Mouse (Mus musculus) right cerebral cortex, postnatal 10 days (tissue): ENCODE data around the gene Btbd7.

Experiments
- DNase-seq, 2 experiments: peaks; one replicate each; pipeline ENCODE4 v3.0.0; 2021; ENCODE audit warnings: low spot score in 2 of 2

Gene Btbd7

DNA sequence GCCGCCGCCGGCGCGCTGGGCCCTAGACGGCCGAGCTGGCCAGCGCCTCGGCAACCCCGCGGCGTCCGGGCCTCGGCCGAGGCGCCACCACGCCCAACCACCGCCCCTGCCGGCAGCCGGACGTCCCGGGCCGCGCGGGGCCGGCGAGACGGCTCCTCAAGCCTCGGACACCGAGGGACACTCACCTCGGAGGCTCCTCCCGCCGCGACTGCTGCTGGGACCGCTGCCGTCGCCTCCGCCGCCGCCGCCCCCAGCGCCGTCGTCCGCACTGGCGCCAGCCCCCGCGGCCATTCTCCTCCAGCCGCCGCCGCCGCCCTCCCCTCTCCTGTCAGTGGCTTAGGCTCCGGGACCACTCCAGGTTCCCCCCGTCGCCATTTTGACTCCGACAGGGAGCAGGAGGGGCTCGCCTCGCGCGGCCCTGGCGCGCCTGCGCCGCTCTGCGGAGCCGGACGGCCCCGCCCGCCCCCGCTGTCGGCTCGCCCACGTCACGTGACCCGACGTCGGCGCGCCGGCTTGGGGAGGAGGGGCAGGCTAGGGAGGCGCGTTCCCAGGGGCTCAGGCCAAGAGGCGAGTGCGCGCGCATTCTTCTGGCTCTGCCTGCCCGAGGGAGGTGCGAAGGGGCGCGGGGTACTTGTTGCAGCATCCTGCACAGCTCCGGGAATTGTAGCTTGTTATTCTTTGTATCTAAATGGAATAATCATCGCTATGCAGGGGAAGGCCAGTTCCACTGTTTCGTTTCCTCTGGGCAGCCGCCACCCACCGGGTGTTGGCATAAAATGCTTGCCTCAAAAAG is at the start of gene Btbd7:
TSS of gene Btbd7 (minus strand) at position 441 of the 793 bp plus-strand sequence.
- peak; percentile 96 to 98 for DNase-seq

- DNase-seq, result no peak
Observed at GRCm38 (mm10) chr12:102916073-102916472, 37.8 kb upstream of the Btbd7 start.

DNA sequence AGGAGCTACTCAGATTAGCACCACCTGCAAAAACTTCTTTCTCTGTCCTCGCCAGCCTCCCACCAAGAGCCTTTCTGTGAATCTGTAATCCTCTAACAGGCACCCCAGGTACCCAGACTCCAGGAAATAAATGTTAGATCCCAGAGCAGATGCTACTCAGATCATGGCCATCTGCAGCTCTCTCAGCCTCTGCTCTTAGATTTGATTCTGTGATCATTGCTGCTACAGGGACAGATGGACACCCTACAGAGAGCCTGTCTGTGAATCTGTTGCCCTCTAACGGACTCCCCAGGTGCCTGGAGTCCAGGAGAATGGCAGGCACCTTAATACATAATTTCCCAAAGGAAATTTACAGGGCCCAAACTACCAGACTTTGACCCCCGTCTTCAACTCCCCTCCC is 29.9 kb upstream of the Btbd7 start:
- no peak for DNase-seq

- DNase-seq, result no peak
Observed at GRCm38 (mm10) chr12:102899091-102899490, 20.8 kb upstream of the Btbd7 start, which contains the start of gene Cox8c. Gene Cox8c, plus strand, starts transcription at chr12:102899316.

DNA sequence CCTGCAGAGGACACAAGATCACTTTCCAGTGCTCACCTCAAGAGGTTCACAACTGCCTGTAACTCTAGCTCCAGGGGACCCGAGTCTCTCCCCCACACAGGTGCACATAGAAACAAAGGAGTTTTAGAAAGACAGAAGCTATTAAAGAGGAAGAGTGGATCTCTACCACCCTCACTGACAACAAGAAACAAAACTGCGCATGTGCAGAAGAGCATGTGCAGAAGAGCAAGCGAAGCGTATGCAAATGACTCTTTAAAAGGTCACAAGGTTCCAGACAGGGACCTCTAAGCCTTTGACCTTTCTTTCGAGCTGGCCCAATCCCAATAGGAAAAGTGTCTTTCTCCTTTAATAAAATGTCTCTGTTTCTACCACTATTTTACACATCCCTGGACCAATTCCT is 10.3 kb upstream of the Btbd7 start:
- no peak for DNase-seq

DNA sequence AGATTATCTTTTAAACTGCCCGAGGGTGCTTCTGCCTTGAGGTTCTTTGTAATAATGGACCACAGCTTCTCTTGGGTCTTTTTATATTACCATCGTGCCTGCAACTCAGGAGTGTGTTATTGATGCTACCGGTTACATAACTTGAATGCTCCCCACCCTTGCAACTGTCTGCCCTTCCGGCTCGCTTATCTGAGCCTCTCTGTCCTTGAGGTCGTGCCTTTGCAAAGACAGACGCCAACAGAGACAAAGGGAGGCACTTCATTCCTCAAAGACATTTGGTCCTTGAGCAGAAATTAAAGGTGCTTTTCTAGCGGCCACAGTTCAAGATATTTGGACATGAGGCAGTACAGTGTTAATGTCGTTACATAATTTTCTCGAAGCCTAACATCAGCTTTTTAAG is 9.1 kb upstream of the Btbd7 start:
- no peak for DNase-seq

DNA sequence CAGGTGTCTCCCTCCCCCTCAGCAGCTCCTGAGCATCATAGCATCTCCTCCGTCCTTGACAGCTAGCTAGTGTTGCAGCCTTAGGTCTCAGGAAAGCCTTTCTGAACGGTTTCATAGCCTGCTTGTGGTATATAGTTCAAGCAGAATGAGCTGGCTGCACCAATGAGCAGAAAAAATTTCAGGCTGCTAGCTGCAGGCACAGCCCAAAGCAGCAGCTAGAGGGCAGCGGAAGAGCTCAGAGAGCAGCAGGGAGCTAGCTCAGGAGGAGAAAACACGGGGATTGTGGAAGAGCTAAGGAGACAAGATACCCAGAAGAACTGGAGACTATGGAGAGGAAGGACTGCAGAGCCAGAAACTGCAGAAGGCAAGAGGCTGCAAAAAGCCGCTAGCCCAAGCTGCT is 7.5 kb upstream of the Btbd7 start:
- DNase-seq, result peak; percentile 70 to 80

GRCm38 (mm10) chr12:102878901-102879300 is 630 bp upstream of the Btbd7 start:
- DNase-seq, result peak in 1 of 2 experiments; percentile 34

GRCm38 (mm10) chr12:102877301-102878030 is 805 bp downstream of the Btbd7 start:
- DNase-seq, result peak; percentile 39 to 55

- DNase-seq, result no peak
Observed at GRCm38 (mm10) chr12:102870527-102870926, 7.7 kb downstream of the Btbd7 start.

- DNase-seq, result no peak
Observed at GRCm38 (mm10) chr12:102869802-102870201, 8.5 kb downstream of the Btbd7 start.

DNA sequence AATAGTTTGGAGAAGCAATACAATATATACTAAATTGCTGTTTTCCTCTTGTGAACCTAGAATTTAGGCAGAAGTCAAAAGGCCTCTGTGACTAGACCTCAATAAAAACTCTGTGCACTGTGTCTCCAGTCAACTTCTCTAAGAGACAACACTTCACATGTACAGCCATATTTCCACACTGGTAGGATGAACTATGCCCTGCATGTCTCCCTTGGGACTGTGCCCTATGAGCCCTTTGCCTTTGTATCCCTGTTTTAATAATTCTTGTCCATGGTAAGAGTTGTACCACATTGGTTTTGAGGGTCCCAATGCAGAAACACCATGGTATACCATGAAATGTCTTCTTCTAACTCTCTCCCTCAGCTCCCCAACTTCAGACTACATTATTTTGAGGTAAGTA is 17.5 kb downstream of the Btbd7 start:
- DNase-seq, result no peak

DNA sequence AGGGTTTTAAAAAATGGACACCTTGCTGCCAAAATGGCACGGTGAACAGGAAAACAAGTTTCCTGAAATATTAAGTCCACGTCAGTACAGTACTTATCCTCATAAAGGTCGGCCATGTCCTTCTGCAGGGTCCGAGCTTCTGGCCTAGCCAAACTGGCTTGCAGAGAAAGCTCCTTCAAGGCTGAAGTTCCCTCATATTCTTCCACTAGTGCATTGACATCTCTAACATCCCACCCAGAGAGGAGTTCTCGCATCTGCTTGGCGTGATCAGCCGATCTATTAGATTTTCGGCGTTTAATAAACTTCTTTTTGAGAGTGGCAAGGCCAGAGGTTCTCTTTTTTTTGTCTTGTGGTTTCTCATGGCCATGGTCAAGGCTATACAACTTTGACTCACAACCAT is 40.0 kb downstream of the Btbd7 start:
- DNase-seq, result no peak

DNA sequence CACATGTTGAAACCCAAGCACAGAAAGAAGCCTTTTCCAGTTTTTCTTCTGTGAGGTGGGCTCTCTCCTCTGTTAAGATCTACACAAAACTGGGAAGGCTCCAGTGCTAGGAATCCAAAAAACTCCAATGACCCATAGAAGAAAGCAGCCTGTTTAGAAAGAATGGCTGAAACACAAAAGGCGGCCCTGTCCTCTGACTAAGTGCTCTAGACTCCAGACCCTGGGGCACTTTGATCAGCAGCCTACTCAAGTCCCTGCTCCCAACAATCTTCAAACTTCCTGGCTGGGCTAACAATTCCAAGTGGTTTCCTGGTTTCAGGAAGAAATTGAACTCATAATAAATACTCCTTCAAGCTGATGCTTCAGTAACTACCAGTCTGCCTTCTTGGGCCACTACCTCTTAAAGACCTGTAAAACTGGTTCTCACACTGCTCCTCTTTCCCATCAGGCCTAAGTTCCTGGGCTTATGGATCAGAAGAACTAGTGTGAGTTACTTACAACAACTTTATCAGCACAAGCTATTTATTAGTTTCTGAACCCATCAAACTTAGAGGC is 45.4 kb downstream of the Btbd7 start:
- no peak for DNase-seq

GRCm38 (mm10) chr12:102831888-102832287 is 46.4 kb downstream of the Btbd7 start:
- DNase-seq, result no peak

- no peak for DNase-seq
Observed at GRCm38 (mm10) chr12:102827119-102827518, 51.2 kb downstream of the Btbd7 start.

DNA sequence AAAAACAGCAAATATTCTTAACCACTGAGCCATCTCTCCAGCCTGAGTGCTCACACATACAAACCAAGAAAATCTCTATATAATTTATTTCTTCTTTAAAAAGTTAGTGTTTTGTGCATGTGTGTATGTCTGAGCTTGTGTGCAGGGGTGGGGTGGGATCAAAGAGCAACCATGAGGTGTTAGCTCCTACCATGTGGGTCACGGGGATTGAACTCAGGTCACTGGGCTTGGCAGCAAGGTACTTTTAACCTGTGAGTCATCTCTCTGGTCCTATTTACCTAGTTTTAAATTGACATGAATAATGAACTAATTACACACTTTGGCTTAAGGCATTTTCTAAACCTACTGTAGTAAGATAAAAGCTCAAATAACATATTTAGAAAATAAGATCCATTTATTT is 51.9 kb downstream of the Btbd7 start:
- DNase-seq, result no peak

- DNase-seq, result no peak
Observed at GRCm38 (mm10) chr12:102814858-102815257, 63.4 kb downstream of the Btbd7 start.

DNA sequence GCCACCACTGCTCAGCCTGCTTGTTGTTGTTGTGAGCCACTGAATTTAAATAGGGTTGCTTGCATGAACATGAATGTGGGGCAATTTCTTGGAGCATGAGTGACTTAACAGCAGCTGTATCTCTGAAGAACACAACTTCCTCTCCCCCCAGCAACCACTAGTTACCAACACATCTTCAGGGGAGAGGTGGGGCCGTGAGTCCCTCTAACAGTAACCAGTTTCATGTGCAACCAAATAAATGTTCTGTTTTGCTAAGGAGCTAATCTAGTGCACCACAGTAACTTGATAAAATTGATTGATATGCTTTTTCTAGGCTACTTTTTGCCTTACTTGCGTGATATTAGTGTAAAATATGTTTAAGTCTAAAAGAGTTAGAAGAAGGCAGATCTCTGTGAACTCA is 78.7 kb downstream of the Btbd7 start:
- DNase-seq, result no peak

DNA sequence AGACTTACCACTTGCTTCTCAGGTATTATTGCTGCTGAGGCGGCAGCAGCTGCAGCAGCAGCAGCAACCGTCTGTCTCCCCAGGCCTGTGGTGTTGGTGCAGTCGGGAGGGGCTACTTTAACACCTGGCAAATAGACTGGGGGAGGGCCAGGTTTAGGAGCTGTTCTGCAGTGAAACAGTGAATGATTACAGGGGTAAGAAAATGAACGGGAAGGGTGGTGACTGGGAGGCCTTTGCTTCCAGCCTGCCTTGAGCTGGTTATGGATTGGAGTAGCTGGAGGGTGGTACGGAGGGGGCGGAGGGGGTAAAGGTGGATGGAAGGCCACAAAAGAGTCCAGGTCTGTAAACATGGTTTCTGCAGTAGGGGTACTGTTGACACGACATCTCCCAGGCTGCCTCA is 90.3 kb downstream of the Btbd7 start:
- DNase-seq, result no peak

- peak in 1 of 2 experiments; percentile 41 for DNase-seq
Observed at GRCm38 (mm10) chr12:102785593-102785985, 92.7 kb downstream of the Btbd7 start.

DNA sequence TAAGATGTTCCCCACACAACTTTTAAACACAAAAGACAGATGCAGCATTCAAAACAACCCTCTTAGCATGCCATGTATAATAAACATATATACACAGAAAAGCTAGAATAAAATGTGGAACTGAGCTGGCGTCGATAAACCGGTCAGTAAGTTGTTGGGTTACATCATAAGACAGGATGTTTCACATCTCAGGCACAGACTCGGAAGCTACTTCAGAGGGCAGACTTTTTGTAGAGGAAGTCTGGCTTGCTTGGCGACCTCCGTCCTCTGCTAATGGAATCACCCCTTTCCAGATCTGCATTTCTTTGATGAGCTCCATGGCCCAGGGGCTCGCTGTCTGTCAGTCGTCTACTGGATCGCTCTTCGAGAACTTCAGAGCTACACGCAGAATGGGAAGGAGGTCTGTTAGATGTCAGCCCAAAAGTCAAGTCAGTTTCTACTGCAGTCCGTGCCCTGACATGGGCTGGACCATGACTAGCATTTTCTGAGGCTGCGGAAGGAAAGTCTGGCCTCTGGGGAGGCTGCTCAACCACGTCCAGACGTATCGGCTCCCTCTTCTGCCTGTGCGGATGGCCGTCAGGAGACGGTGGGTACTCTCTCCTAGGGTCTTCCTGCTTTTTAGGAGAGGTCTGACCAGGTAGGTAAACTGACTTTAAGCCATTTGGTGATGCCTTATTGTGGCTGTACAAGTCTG is 93.2 kb downstream of the Btbd7 start:
- DNase-seq, result no peak
